In genomic region chr6:43021967-43022366, GRCm38 (mm10) we compare ENCODE assay signal across 9 mouse cellular contexts.
DNase-seq lines count a peak whose midpoint lies in the region; ATAC-seq lines count a peak whose summit lies in the region.
"Had no signal": no experiment of that assay in that cellular context is flagged by ENCODE, and none has a peak within 500 bp of the region (broad histone marks: within the 10 kb centered on the region; RNA-seq: fewer than 3 reads in every experiment).

No protein-coding gene starts in this region.

- peak; percentile 11 for DNase-seq in cerebellum, adult 8-10 months
- DNase-seq in cerebellum, adult 11-12 months: no peak
- DNase-seq in limb, embryonic 11.5 days (ENCODE audit: low spot score): peak; percentile 53
- DNase-seq in limb, embryonic 10.5 days (ENCODE audit: low spot score): no peak
- DNase-seq in MEL-GATA-1-ER (ENCODE audit: extremely low read depth, low read depth): peak; percentile 2
- DNase-seq in forelimb bud, embryonic 11.5 days (ENCODE audit: low read depth, low spot score): peak; percentile 39
- no peak for DNase-seq in MN1 (ENCODE audit: low spot score)

- H3K9me3 ChIP-seq in limb, embryonic 11.5 days (ENCODE audit: control insufficient read depth, low read length): no peaks in the 10 kb centered on the region
- no peaks in the 10 kb centered on the region for H3K9me3 ChIP-seq in limb, embryonic 10.5 days (replicated peaks)
- H3K9me3 ChIP-seq: midbrain, embryonic 12.5 days had no signal

- no peaks in the 10 kb centered on the region for H3K36me3 ChIP-seq in limb, embryonic 11.5 days (ENCODE audit: control insufficient read depth, insufficient read depth, low read length)
- H3K36me3 ChIP-seq in limb, embryonic 10.5 days: no peaks in the 10 kb centered on the region
- H3K36me3 ChIP-seq: midbrain, embryonic 12.5 days had no signal

- H3K27me3 ChIP-seq in limb, embryonic 11.5 days (ENCODE audit: control insufficient read depth, insufficient read depth, low read length): no peaks in the 10 kb centered on the region
- no peaks in the 10 kb centered on the region for H3K27me3 ChIP-seq in limb, embryonic 10.5 days (ENCODE audit: low read depth, poor library complexity, severe bottlenecking)
- H3K27me3 ChIP-seq: midbrain, embryonic 12.5 days had no signal

- WGBS in limb, embryonic 11.5 days: 12% methylated on average over 5 of the region's 5 CpGs
- 12% methylated on average over 5 of the region's 5 CpGs for WGBS in limb, embryonic 10.5 days

- no peaks in the 10 kb centered on the region for H3K4me1 ChIP-seq in limb, embryonic 11.5 days (ENCODE audit: control insufficient read depth, insufficient read depth, low read length)
- no peaks in the 10 kb centered on the region for H3K4me1 ChIP-seq in limb, embryonic 10.5 days
- H3K4me1 ChIP-seq: midbrain, embryonic 12.5 days had no signal

- no peak overlapping the region for H3K27ac ChIP-seq in limb, embryonic 11.5 days (replicated peaks; ENCODE audit: low read depth, low read length)
- H3K27ac ChIP-seq in limb, embryonic 10.5 days: no peak overlapping the region
- H3K27ac ChIP-seq: midbrain, embryonic 12.5 days had no signal

- H3K9ac ChIP-seq in limb, embryonic 11.5 days (ENCODE audit: low read length): no peak overlapping the region
- H3K9ac ChIP-seq: midbrain, embryonic 12.5 days had no signal

- H3K4me3 ChIP-seq in limb, embryonic 11.5 days (ENCODE audit: low read depth, low read length): no peak overlapping the region
- no peak overlapping the region for H3K4me3 ChIP-seq in limb, embryonic 10.5 days
- H3K4me3 ChIP-seq: midbrain, embryonic 12.5 days had no signal

- no peak for ATAC-seq in limb, embryonic 11.5 days (ENCODE audit: insufficient number of reproducible peaks, low FRiP score, low TSS enrichment, low read depth)
- no peak for ATAC-seq in monocyte, adult 5-6 weeks (replicated peaks; ENCODE audit: insufficient number of reproducible peaks, low FRiP score, low TSS enrichment, poor library complexity, severe bottlenecking)

- no peak overlapping the region for H3K4me2 ChIP-seq in limb, embryonic 11.5 days (ENCODE audit: low read depth, severe bottlenecking)
- H3K4me2 ChIP-seq: midbrain, embryonic 12.5 days had no signal

Comparison
In these comparisons a context has a peak if more than half of its experiments do, and no peak if none do; other contexts are left out.
1. DNase-seq: peak in cerebellum, adult 8-10 months (single experiment), limb, embryonic 11.5 days (single experiment), MEL-GATA-1-ER (single experiment) and forelimb bud, embryonic 11.5 days (single experiment); none in cerebellum, adult 11-12 months (single experiment), limb, embryonic 10.5 days (single experiment) and MN1 (single experiment).